Mouse (Mus musculus) MN1 (cell line): ENCODE measurements at regions not wholly inside any gene's neighbourhood (a gene's known extent, or its start where the extent isn't known, plus 50 kb on each side); places are given as distances from the start of the nearest gene placed in this dataset.

ENCODE experiments used
- DNase-seq: peaks from one replicate; pipeline ENCODE4 v3.0.0-alpha.2; 2016; ENCODE audit warnings: low spot score

DNA sequence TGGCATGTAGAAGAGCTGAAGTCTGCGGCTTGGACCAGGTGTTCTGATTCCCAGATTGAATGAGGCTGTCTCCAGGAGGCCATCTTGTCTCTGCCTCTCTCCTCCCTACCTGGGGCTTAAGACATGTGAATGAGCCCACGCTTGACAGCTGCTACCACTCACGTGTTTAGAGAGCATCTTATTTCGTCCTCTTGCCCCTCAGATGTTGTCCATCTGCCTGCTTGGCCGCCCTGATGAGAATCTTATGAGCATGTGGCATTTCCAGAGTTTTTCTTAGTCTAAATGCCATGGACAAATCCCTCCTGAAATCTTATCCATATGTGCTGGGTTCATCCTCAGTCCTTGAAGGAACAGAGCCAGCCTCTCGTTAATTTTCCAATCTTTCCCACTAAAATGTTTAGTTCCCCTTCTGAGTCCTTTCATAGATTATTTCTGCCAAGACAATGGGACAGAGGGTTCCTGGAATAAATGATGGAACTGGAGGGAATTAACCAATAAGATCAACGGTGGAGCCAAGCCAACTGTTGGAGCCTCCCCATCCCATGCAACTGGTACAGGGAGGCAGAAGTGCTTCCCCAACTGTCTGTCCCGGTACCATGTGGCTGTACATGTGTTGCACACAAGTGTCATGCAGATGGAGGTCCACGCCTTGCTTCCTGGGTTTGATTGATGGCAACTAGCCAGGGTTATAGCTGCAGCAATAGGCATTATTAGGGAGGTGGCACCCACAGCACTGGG lies 89.2 kb upstream of the Irf2bp2 start:
- no peak for DNase-seq

DNA sequence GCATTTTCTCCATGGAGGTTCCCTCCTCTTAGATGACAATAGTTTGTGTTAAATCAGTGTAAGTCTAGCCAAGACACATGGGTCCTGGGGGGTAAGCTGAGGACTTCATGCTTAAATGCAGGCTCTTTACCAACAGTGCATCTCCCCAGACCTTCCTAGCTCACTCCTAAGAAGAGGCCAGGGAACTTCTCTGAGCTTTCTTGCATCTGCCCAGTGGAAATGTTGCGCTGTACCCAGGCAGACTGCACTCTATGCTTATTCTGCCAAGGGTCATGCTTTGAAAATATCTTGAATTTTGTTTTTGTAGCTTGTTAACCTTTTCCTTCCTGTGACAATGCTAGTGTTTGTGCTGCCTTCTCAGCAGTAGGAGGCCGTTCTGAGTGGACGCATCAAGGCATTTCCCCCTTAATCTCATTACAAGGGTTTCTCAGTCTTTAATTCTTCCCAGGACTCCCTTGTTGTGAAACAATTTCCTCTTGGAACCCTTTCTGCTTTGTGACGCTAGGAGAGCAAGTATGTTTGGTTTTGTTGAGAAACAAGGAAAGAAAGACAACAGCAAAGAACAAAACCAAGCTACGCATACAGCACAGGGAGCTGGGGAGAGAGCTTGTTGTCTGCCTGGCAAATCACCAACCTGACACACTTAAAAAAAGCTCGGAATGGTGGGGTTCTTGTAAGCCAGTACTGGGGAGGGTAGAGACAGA lies 88.3 kb upstream of the Irf2bp2 start:
- DNase-seq = no peak

DNA sequence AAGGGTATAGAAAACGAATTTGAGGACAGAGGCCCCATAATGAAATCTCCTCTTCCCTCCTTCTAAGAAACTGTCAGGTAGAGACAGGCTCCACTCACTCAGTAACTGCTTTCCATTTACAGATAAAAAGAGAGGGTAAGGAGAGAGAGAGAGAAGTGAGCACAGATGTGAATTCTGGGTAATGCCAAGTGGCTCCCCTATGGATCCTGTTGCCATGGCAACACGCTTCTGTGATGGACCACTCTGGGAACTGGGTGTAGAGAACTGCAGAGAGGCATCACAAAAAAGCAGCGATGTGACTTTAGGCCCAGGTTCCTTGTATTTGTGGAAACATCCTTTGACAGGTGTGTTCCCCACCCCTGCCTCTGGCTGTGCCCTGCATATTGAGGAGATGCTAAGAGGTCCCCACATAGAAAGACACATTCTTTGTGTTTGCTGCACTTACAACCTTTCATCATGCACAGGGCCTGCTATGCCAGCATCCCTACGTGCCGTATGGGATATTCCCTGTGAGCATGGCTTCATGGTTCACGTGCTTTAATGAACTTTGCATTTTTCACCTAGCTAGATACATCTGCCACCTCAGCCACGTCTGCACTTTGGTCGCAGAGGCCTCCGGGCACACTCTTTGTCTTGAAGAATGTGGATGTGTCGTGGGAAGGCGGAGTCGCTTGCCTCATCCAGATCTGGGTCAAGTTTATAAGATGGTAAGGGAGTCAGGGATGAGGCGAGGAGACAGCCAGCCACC lies 84.4 kb upstream of the Irf2bp2 start:
- DNase-seq = no peak

DNA sequence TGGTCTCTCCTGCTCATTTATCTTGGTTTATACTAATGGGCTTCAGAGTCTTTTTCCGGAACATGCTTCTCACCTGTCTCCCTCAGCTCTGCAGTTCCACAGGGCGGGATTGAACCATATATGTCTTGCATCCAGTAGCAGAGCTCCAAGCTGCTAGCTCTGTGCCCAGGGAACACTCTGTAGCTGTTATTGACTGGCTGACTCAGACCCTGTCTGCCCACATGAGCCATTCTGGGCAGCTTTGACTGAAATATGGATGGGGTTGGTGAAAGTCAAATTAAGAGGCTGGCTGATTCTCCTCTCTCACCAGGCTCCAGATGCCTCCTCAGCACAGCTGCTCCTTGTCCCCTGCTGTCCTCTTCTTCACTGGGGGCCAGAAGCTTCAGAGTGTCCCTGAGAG lies 81.4 kb upstream of the Irf2bp2 start:
- no peak for DNase-seq

DNA sequence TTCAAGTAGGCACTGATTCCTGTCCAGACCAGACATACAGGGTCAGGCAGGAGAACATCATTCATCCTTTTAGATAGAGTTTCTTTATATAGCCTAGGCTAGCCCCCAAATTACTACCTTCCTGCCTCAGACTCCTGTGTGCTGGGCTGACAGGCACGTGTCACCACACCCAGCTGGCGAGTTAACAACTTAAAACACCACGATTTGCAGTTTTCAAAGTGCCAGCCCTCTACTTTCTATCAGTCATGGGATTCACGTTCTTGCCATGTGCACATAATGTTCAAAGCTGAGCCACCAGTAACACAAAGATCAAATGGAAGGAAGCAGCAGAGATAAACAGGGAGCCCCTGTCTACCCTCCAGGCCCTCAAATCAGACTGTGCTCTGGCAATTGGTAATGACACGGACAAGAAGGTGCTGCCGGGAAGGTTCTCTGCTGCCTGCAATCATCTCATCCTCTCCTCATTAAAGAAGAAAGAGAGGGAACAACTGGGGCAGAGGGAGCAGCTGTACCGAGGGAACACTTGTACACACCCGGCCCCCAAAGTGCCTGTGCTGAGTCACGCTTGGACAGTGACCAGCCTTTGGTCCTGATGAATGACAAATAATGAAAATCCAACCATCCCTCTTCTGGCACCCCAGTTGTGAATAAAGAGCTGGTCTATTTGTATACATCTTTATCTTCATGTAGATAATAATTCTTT lies 79.4 kb upstream of the Irf2bp2 start:
- DNase-seq = no peak

DNA sequence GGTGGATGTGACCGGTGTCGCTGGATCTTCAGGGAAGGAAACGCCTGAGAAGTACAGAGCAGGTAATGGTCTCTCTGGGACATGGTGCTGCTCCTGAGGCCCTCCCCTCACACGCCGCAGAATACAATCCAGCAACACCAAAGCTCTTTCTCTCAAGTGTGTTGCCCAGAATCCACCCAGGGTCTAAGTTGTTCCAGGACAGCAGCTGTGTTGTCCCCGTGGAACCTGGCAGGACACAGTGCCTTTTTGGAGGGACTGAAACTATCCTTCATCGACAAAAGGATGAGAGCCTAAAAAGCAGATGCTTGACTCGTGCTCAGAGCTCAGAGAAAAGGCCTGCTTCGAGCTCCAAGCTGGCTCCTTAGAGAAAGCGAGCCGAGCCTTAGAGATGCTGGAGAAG lies 77.8 kb upstream of the Irf2bp2 start:
- no peak for DNase-seq

DNA sequence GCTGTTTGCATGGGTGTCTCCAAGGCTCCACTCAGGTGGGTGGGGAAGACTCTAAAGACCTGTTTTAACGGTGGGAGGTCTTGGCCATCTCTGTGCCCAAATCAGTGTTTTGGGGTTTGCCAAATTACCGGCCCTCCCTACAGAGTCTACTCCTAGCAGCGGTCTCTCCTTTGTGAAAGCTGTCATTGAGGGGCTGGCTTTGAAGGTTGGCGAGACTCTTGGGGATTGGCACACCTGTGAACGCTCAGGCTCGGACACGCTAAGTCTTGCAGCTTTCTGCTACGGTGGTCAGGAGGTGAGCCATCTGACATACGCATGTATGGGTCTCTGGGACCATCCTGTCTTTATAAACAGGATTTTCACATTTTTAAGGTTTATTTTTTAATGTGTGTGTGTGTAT lies 76.1 kb upstream of the Irf2bp2 start:
- no peak for DNase-seq

DNA sequence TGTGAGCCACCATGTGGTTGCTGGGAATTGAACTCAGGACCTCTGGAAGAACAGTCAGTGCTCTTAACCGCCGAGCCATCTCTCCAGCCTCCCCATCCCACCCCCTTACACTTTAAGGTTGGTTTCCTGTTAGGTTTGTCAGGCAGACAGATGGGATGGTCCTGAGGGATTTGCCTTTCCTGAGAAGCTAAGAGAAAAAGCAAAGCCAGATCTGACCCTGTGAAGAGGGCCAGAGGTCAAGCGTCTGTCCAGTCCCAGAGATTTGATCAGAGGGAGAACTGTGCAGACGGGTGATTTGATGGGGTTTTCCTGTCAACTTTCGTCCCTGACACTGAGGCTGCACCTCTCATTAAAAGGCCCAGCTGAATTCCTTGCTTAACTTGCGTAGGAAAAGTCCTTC lies 75.4 kb upstream of the Irf2bp2 start:
- no peak for DNase-seq

DNA sequence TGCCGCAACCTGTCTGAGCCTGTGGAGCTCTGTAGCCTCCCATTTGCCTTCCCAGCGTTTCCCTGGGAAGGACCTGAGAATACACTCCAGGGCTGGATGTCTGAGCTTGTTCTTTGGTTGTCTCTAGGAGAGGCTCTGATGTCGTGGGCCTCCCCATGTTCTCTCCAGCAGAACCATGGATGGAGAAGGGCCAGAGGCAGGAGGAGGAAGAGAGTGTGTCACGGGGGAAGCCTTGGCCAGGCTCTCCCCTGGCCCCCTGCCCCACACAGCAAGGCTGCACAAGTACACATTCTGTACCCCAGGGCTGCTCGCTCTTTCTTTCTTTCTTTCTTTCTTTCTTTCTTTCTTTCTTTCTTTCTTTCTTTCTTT lies 74.9 kb upstream of the Irf2bp2 start:
- no peak for DNase-seq

DNA sequence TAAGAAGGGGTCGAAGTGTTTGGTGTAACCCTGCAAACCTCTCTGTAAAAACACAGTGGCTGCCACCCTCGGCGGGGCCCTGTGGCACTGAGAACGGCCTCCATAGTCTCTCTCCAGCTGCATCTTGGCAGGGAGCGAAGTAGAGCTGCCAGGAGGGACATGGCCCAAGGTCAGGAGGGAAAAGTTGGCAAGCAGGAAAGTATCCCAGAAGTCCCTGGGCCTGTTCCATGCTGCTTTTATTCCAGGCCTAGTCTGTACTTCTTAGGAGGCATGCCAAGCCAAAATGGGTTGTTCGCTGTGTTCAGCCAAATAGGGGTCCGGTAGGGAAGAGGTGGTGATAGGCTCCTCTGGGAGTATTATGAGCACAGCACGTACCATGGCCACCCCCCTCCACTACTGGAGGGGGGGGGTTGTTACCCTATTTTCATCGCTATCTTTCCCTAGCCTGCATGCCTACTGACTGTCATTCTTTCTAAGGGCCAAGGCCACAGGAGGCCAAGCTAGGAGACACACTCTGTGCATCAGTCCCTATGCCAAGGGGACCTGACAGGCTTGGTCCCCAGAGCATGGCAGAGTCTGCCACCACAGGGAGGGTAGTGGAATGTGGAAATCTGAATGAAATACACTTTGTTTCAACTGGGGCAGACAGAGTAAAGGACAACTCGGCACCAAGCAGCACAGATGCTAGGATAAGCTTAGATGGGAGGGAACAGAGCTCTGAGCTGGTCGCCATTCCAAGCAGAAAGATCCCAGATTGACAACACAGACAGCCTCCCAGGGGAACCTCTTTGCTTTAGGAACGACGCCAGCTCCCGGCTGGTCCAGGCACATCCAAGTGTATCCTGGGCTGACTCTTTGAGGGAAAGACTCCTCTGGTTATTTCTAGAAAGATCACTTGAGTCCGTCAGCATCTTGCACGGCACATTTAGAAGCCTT lies 74.2 kb upstream of the Irf2bp2 start:
- peak; percentile 87 for DNase-seq

DNA sequence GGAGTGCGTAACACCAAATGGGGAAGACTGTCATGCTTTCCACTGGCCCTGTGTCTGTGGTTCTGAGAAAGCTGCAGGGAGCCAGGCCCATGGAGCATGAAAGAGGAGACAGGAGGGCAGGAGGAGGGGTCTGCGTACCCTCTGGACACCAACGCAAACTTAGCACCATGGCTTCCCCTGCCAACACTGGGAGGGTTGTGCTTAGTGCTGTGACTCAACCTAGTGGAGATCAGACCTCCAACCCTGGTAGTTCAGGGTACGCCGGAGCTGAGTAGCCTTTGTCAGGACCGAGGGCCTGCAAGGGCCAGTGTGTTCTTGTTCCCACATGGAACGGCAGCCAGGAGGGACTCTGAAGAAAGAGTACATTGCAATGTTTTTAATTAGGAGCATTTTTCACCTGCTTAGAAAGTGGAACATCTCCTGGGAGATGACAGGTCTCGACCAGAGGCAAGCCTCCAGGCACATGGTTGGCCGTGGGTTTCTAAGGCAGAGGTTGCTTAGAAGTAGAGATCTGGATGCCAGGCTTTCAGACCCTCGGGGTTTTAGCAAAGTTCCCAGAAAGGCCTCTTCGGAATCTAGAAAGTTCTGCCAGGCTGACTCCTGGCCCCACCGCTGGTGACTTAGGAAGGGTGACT lies 73.4 kb upstream of the Irf2bp2 start:
- peak; percentile 63 for DNase-seq

DNA sequence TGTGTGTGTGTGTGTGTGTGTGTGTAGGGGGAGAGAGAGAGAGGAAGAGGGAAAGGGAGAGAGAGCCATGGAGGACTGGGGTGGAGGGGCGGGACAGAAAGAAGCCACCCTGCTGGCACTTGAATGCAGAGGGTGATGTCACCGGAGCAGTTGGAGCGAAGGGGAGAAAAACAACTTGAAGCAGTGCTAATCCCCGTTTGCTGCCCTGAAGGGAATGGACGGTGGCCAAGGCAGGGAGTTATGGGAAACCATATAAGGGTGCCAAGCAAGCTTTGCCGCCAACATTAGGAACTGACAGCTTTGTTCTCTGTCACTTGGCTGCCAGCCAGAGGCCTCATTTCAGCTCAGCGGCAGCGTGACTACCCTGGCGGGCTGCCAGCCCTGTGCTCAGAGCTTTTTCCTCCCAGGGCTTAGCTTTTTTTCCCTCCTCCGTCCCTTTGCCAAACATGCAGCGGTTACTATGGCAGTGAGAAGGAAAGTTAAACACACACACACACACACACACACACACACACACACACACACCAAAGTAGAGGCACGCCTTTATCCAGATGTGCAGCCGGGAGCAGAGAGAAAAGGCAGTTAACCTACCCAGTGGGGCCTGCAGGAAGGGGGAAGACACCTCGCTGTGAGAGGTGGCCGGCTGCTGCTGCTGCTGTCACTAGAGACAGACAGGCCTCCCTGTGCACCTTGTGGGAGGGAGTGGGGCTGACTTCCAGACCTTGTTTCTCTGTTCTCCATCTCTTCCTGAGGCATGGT lies 72.7 kb upstream of the Irf2bp2 start:
- DNase-seq = peak; percentile 100

DNA sequence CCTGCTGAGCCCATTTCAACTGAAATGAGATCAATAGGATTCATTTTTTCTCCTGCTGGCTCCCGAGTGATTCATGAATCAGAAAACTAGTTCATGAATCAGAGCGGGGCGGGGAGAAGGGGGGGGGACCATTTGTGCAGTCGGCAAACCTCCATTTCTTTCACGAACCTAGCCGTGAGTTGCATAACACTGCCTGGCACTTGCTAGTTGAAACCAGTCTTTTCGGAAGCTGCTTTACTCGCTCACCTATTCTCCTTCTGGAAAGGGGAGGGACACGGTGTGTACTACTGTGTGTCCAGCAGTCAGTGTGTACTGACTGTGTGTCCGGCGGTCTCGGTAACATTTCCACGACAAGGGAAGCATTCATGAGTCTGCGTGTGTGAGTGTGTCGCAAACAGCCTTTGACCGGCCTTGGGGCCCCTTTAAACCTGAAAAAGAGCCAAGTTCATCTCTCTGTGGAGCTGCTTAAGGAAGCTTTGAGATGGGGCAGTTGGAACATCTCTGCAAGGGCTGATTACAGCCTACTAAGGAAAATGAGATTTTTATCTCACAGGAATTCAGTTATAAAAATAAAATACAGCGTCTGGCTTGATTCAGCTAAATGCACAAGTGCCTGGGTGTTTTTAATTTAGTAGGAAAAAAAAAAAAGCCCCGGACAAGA lies 71.9 kb upstream of the Irf2bp2 start:
- peak; percentile 89 for DNase-seq

DNA sequence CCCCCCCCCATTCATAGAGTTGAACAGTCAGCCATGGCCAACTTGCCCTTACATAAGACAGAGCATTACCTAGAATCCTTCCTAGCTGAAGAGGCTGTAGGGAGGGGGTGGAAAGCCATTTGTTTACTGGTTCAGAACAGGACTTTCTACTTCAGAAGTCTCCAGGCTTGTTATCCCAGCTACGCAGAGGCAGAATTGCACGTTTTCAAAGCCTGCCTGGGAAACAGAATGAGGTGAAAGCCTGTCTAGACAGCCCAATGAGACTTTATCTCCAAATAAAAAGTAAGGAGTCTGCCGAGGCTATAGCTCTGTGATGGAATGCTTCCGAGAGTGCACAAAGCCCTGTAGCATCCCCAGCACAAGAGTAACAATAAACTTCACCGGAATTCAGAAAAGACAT lies 71.1 kb upstream of the Irf2bp2 start:
- no peak for DNase-seq

DNA sequence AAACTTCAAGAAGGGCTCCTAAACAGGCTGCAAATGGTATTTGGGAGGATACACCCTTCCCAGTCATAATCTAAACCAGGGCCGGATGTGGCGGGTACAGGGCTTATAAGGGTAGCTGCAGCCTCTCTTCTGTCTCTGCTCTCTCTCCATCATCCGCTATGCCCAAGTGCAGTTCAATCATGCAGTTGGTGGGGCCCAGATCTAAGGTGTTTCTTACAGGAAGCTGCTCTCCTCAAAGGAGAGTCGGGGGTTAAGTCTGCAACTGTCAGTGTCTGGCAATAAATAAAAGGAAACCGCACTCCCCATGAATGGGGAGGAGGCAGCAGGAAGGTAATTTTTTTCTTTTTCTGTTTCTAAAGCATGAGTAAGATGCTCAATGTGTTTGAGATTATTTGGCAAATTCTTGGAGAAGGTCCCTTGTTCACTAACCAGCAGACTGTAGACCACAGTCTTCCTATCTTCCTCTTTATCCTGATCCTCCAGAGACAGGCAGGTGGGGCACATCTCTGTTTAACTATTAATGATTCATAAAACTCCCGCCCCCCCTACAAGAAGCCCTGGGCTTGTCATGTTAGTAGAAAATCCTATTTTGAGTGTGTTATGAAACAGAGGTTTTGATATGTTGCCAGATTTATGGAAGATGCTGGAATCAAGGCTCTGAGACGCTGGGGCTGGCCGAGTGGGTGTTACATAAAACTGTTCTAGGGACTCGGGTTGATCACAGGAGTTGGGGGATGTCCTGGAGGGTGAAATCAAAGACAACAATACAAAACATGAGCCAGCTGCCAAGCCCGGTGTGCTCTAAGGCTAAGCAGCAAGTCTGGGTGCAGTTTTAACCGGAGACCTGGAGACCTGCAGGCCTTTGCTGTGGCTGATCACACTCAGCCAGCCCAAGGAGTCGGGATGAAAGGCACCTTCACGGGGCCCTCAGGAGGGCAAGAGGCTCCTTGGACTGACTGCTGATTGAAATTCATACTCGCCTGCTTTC lies 69.3 kb upstream of the Irf2bp2 start:
- DNase-seq = peak; percentile 61

DNA sequence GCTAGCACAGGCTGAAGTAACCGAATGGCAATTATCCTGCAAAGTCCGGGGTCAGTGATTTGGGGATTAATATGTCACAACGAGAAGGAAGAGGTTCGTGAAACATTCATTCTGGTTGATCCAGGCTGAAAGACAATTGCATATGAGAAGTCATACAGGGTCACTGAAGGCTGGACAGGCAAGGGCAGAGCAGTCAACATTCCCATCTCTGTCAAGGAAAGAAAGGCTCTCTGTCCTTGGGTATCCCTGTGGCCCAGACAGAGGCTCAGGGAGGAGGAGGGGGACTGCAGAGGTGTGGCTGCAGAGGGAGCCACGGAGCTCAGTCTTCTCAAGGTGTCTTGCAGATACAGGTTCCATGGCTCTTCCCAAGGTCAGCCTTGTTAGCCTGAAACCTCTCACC lies 68.4 kb upstream of the Irf2bp2 start:
- peak; percentile 64 for DNase-seq

DNA sequence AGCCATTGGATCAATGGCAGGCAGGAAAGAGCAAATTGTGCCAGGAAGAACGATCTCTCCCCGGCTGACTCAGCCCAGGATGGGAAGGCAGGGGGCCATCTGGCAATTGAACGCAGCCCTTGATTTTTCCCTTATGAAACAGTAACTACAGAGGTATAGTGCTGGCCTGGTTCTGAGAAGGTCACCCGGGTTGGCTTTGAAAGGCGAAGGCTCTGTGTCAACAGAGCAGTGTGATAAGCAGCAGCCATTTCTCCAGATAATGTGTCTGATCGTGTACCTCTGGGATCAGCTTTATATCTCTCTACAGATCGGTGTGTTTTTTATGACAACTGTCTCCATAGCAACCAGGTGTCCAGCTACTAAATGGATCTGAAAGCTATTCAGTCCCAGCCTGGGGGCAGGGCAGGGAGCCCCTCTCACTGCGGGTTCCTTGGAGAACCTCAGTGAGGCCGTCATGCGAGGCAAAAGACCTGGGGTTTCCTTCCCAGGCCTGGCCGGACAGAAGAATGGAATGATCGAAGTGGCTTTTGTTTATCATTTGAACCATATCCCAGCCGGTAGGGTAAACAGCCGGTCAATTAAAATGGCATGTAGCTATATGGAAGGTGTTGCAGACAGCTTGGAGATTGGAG lies 67.8 kb upstream of the Irf2bp2 start:
- DNase-seq = peak; percentile 95
